Mouse (Mus musculus) kidney, adult 2 months (tissue): ENCODE data around the gene Trappc3.

ENCODE experiments used
- CTCF ChIP-seq: fragments of 200-500 bp; conservative IDR thresholded peaks from 2 replicates; pipeline ENCODE4 v1.5.1; 2011; ENCODE audit warnings: low read depth, mild to moderate bottlenecking, control low read depth, low read length, moderate library complexity, mixed read lengths; ENCODE audit not compliant: insufficient read depth, insufficient read length
- POLR2A ChIP-seq: fragments of 200-500 bp; IDR thresholded peaks from one replicate; pipeline ENCODE4 v1.6.1; 2011; ENCODE audit warnings: low read depth, low read length, control low read depth

- TF ChIP-seq POLR2A (no peak), CTCF (no peak)
Measured at GRCm38 (mm10) chr4:126239862-126240475, 22.2 kb upstream of the Trappc3 start.
